Mouse (Mus musculus): ENCODE measurements around the gene Tubgcp5. TPM values are rescaled to one million over a fixed set of nuclear protein-coding genes. Genes with fewer than 3 reads are reported as not detected.

Gene Tubgcp5
- total RNA-seq, 2 experiments from 2014 or later: 25.3 to 27.1 TPM

DNA sequence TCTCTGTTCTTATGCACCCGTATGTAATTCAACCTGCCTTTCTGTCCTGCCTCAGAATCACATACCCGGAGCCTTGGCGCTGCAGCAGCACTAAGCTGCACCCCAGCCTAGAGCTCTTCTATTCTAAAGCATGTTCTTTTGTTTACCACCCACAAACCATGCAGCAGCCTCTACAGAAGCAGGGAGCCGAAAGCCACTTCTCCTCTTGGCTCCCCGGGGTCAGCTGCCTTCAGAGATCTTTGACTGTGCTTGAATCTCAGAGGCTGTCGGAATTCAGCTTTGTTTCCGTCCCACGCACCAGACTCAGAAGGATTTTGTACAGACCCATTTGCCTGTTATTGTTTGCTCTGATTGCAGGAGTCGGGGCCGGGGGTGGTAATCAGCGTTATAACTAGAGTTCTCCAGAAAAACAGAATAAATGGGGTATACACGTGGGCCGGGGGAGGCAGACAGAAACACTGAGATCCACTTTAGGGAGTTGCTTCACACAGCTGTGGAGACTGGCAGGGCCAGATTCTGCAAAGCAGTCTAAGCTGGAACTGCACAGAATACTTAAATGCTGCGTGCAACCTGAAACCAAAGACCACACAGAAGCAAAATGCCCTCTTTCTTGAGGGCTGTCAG, 56.1 kb downstream of the Tubgcp5 start:
- DNase-seq (ENCODE audit: low spot score in 2 of 2): peak; percentile 47 to 78

DNA sequence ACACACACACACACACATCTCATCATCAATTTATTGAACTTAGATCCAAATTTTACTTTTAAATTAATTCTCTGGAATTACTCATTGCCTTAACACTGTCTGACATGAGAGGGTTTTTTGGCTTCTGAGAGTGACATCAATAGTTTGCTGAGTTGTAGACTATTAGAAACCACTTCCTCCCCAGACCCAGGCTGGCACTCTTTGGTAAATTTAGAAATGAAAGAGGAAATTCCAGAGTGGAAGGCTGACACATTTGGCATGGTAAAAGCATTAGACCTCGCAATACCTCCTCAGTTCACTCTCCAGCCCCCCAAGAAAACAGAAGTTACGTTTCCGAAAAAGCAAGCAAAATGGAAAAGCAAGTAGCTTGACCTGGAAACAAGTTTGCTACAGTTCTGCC, 58.8 kb downstream of the Tubgcp5 start:
- DNase-seq (ENCODE audit: low spot score in 2 of 2): no peak

DNA sequence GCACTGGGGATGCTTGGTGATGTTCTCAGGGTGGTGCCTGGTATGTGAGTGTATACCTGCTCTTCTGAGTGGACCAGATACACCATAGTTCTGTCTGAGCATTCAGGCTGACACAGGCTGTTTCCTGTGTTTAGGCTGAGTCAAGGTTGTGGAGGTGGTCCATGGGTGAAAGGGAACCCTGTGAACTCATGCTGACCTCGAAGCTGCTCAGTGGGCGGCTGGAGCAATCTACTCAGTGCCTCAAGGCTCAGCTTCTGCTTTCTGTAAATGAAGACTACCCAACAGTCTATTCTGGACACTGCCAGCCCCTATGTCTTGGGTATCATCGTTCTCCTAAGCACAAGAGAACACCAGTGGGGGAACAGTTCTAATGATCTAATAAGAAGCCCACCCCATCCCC, 61.6 kb downstream of the Tubgcp5 start:
- DNase-seq (ENCODE audit: low spot score in 2 of 2): no peak

DNA sequence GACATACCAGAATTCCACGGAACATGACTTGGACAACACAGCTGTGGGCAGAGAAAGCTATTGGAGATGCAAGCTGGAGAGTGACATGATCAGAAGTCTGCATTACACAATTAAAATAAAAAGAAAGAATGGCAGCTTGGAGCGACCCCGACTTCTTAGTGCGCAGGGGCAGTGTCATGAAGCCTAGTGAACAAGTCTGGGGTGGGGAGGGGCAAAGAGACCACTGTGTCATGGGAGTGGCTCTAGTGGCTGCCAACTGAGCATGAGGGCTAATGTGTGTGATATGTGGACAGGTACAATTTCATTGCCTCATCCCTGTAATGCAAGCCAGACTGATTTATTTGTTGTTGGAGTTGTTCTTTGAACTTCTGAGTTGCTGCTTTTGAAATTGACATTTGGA, 62.8 kb downstream of the Tubgcp5 start:
- no peak for DNase-seq (ENCODE audit: low spot score in 2 of 2)

DNA sequence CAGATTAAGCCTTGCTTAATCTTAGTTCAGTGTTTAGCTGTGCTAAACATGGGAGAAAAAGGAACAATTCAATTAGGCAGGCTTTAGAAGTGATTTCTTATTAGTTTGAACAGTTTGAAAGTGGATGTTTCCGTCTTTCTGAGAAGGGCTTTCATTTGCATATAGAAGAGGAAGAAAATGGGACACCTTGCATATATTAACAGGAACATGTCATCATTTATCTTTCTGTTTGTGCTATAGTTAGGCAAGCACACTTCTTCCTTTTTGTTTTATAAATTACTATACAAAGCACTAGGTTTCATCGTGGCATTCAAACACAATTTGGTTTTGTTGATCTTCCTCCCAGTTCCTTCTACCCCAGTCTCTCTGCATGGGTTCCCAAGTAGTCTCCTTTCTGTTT, 63.8 kb downstream of the Tubgcp5 start:
- DNase-seq (ENCODE audit: low spot score in 2 of 2): no peak

DNA sequence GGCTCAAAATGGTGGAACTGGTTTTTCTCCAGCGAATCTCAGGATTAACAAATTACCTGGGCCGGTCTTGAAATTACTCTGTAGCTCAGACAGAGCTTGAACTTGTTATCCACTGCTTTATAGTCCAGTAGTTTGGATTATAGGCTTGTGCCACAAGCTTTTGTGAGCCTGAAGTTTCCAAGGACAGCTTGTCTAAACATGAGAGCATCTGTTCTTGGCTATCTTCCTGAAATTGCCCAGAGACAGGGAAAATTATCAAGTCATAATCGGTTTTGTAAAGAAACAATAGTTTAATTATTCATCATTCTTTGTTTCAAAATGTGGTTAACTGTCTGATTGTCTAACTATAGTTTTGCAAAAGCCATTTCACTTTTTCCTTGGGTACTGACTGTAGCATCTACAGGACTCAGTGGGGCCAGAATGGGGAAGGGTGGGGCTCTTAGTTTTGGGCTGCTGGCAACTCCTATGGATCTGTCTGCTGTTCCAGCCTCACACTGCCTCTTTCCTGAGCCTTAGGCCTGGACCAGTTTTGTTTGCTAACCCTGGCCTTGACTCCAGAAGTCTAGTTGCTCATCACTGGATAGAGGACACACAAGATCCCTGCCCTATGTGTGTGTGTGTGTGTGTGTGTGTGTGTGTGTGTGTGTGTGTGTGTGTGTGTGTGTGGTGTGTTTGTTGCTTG, 65.0 kb downstream of the Tubgcp5 start:
- DNase-seq (ENCODE audit: low spot score in 2 of 2): peak in 1 of 2 experiments; percentile 83

DNA sequence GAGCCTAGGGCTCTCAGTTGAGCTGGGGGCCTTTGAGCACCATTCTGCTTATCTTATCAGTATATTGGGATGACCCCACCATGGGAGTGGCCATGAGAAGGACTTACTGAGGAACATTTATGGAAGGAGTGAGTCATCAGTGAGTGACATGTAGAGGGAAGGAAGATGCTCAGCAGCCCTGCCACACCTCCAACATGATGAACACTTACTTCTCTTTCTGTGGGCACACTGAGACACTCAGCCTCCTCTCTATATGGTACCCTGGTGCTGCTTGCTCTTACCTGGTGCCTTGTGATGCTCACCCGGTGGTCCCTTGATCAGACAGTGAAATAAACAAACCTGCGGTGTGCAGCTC, 65.5 kb downstream of the Tubgcp5 start:
- no peak for DNase-seq (ENCODE audit: low spot score in 2 of 2)

DNA sequence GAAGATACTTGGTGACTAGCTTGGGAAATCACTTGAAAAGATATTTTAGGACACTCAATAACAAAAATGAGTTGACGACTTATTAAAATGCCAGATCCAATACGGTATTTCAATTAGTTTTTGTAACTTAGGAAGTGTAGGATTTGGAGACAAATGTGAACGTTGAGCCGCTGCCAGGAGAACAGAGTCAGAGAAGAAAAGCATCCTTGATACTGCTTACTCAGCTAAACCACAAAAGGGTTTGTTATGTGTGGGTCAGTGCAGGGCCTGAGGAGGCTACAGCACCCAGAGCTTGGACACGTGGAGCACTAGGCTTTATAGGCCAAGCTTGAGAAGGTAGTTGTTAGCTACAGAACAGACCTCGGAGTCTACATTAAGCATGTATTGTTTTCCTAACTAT, 66.0 kb downstream of the Tubgcp5 start:
- DNase-seq (ENCODE audit: low spot score in 2 of 2): peak; percentile 41 to 61

DNA sequence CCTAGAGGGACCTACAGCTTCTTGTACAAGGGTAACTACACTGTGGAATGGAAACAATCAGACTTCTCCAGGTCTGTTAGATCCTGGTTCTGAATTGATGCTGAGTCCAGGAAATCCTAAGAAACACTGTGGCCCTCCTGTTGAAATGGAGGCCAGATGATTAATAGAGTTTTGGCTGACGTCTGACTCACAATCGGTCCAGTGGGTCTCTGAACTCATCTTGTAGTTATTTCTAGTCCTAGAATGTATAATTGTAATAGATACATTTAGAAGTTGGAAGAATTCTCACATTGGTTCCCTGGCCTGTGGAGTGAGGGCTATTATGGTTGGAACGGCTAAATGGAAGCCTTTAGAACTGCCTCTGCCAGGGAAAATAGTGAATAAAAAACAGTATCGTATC, 67.2 kb downstream of the Tubgcp5 start:
- DNase-seq (ENCODE audit: low spot score in 2 of 2): no peak

DNA sequence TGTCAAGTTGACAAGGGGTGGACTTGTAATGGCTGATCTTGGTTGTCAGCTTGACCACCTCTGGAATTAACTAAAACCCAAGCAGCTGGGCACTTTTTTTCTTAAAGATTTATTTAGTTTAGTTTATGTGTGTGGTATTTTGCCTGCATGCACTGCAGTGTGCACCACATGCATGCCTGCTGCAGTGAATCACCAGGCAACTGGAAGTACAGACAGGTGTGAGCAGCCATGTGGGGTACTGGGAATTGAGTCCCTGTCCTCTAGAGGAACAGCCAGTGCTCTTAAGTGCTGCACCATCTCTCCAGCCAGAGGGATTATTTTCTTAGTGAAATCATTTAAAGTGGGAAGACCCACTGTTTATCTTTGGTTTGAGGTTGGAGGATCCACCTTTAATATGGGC, 71.1 kb downstream of the Tubgcp5 start:
- no peak for DNase-seq (ENCODE audit: low spot score in 2 of 2)

DNA sequence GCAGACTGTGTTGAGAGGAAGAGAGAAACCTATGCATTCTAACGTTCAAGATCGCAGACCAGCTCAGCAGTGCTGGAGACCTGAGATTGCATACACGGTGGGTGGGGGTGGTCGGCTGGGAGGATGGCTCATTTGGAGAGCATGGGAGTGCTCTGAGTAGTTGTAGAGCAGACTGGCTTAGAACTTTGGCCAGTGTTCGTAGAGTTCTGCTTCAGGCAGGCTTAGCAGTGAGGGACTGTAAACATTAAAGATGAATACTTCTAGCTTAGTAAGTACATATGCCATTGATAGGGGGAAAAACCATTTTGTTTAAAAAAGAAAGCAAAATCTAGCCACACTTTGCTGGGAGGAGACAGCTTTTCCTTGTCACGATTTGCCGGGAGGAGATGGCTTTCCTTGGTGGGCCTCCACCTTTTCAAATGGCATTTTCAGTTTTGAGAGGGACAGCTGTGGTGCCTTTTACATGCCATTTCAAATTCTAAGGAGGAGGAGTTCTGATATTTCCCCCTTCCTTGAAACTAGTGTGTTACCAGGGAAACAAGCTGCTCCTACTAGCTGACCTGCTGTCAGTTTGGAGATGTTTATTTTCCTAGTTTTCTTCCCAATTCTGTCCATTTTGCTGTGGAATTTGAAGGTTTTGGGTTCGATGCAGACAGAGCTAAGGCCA, 71.9 kb downstream of the Tubgcp5 start:
- peak; percentile 28 to 63 for DNase-seq (ENCODE audit: low spot score in 2 of 2)

DNA sequence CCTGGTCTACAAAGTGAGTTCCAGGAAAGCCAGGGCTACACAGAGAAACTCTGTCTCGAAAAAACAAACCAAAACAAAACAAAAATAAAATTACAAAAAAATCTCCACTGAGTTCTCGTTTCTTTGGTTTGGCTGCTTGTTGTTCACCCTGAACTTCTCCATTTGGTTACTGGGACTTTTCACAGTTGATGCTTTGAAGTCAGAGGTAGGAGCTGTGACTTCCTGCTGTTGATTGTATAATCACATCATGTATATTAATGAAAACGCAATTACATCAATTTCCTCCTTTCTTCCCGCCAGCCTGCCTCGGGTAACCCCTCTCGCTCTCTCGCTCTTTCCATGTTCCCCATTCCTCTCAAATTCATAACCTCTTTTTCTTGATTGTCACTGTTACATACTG, 74.3 kb downstream of the Tubgcp5 start:
- no peak for DNase-seq (ENCODE audit: low spot score in 2 of 2)

DNA sequence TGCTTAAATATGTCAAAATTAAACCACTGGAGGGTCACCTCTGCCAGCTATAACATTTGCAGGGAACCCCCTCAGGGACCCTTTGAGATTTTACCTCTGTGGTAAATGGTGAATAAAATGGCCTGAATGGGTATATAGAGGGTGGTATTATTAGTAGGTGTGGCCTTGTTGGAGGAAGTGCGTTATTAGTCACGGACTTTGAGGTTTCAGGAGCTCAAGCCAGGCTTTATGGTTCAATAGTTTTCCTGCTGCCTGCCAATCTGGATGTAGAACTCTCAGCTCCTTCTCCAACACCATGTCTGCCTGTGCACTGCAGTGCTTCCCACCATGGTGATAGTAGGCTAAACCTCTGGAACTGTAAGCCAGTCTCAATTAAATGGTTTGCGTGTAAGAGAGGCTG, 75.3 kb downstream of the Tubgcp5 start:
- DNase-seq (ENCODE audit: low spot score in 2 of 2): no peak

DNA sequence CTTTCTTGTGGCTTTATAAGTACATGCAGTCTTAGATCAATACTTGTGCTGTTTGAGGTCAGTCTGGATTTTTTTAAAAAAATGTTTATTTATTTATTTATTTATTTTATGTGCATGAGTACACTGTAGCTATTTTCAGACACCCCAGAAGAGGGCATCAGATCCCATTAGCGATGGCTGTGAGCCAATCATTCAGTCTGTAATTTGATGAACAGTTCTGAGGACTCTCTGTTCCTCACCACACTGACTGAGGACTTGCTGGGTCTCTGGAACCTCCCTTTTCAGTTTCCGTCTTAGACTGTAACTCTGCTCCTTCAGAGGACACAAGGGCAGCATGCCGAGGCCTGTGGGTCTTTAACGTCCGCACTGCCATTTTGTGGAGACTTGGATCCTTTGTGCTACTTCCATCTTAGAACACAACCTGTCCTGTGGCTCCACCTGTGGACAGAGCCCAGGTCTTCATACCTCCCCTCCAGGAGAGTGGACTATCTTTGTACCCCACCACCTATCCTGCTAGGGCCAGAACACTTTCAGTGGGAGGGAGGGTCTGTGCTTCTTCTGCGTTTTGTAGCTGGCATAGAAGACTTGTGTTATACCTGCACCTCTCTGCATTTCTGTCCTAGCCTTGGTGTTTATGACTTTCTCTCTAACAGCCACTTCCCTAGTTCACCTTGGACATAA, 76.5 kb downstream of the Tubgcp5 start:
- DNase-seq (ENCODE audit: low spot score in 2 of 2): peak; percentile 37 to 68

DNA sequence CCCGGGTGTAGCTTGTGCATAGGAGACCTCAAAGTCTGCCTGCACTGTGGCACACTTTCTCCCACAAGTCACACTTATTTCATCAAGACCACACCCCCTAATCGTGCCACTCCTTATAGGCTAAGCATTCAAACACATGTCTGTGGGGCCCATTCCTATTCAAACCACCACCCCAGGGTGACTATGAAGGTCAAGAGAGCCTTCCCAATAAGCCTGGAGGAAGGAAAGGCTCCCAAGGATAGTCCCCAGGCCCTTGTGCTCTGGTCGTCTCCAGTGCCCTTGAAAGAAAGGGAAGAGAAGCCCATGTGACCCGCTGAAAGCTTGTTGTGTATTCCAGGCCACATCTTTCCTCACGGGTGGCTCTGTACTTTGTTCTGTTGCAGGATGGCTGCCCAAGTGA, 77.5 kb downstream of the Tubgcp5 start:
- DNase-seq (ENCODE audit: low spot score in 2 of 2): no peak

DNA sequence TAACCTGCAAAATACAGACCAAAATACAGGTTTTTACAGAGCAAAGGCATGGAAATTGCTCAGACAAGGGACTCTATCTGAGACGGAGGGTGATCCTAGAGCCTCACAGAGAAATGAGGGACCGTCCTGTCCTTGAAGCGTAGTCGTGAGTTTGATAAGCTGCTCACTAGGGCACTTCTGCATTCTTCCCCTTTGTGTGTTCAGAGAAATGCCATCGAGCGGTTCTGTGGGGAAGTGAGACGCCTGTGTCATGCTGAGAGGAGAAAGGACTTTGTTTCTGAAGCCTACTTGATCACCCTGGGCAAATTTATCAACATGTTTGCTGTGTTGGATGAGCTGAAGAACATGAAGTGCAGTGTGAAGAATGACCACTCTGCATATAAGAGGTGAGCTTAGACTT, 80.7 kb downstream of the Tubgcp5 start:
- no peak for DNase-seq (ENCODE audit: low spot score in 2 of 2)

DNA sequence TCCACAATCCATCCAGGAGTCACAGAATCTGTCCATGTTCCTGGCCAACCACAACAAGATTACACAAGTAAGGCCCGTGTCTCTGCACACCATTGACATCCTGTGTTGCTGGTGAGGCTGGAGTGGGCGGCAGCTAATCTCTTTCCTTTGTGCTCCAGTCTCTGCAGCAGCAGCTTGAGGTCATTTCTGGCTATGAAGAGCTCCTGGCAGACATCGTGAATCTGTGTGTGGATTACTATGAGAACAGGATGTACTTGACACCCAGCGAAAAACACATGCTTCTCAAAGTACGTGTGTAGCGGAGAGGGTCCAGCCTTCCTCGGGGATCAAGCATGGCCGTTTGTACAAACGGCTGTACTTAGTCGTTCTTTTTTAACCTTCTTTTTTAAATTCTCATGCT, 83.8 kb downstream of the Tubgcp5 start:
- no peak for DNase-seq (ENCODE audit: low spot score in 2 of 2)

DNA sequence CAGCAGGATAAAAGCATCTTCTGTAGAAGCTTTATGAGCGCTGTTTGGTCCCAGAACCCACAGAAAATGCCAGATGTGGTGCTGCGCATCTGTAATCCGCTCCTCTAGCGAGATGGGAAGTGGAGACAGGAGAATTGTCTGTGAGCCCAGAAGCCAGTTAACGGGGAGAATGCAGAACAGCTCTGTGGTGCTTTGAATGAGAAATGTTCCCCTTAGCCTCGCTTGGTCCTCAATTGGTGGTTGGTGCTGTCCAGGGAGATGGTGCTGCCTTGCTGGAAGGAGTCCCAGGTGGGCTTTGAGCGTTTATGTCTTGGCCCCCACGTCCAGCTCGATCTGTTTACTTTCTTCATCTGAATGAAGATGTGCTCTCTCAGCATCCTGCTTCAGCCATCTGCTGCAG, 86.9 kb downstream of the Tubgcp5 start:
- DNase-seq (ENCODE audit: low spot score in 2 of 2): no peak

All from layer of hippocampus, postnatal 14 days (tissue).